Mouse (Mus musculus) CD4-positive helper T cell, adult 2 months (primary cell): ENCODE measurements around the gene Gdf2.

Source experiments
- DNase-seq: peaks from one replicate; pipeline ENCODE4 v3.0.0-alpha.2; 2012; ENCODE audit warnings: low read depth, missing footprints, low spot score

The Gdf2 gene

DNA sequence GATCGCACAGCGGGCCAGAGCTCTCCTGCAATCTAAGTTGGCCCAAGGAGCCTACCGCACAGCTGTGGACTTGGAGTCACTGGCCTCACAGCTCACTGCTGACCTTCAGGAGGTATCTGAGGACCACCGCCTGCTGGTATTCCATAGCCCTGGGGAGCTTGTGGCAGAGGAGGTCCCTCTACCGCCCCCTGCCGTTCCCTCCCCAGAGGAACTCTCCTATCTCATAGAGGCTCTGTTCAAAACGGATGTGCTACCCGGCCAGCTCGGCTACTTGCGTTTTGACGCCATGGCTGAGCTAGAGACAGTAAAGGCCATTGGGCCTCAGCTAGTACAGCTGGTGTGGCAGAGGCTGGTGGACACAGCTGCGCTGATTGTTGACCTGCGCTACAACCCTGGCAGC is 15.2 kb downstream of the Gdf2 start:
- DNase-seq, result no peak

DNA sequence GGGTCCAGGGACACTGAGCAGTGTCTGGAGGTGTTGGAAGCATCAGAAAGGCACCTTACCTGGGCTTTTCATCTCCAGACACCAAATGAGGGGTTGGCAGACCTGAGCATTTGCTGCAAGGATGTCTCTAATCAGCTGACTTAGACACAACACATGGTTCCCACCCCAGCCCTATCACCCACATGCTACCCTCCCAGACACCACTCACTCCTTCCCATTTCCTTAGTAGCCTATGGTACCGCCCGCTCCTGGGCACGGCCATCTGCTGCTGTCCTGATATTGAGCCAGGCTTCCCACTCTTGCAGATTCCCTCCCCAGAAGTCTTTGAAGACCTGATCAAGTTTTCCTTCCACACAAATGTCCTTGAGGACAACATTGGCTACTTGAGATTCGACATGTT is 17.3 kb downstream of the Gdf2 start:
- no peak for DNase-seq

DNA sequence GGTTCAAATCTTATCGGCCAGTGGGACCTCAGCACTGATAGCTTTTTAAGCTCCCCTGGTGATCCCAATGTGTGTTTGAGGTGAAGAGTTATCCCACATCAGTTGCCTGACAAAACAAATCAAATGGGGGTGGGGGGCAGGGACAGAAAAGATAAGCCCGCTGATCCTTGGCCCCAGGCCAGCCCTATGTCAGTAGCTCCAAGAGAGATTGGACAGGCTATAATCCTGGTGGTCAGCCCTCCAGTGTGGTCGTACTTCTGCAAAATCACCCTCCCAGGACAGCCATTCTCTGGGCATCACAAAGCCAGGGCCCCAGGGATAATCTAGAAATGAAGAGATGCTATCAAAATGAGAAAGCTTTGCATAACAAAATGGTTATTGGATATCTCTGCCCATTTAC is 18.0 kb downstream of the Gdf2 start:
- DNase-seq, result no peak

DNA sequence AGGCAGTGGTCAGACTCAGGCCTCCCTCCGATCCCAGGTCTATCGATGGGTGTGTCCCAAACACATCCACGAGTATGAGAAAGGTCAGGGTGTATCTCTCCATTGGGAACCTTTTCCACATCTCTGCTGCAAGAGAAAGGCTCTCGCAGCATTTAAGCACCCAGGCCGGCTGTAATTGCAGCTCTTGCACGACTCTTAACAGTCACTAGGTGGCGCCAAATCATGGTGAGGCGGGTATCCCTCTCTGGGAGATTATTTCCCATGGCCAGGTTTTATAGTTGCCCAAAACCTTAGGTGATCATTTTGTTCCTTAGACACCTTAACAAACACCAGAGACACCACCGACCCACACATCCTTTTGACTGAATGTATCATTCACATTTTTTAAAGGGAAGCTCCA is 18.5 kb downstream of the Gdf2 start:
- DNase-seq, result no peak

DNA sequence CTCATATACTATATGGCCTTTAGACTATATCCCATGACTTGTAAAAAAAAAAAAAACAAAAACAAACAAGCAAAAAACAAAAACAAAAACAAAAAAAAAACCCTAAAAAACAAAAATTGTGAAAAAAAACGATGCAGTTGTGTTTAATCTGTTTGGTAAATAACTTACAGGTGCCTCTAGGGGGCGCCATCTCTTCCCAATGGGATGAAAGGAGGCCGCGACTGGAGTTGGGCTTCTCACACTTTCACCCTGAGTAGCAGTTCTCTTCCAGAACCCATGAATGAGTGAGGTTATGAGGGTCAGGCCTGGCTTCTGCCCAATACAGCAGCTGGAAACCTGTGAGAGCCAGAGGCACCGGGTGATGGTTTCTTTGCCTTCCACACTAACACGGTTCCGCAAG is 24.8 kb downstream of the Gdf2 start:
- no peak for DNase-seq

DNA sequence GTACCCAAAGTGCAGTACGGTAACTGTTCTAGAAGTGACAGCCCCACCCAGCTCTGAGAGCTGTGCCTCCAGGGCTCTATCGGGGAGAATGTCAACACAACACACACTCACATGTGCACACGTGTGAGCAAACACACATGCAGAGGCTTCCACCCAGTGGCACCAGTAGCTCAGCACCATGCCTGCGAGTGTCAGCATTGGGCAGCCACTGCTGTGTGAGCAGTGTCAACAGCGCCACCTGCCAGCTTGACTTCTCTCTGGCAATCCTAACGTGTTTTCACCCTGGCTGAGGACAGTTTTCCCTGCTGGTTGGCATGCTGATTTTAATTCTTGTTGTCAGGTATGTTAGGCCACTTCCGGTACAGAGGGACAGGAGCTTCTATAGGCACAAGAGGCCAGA is 31.8 kb downstream of the Gdf2 start:
- DNase-seq, result no peak

DNA sequence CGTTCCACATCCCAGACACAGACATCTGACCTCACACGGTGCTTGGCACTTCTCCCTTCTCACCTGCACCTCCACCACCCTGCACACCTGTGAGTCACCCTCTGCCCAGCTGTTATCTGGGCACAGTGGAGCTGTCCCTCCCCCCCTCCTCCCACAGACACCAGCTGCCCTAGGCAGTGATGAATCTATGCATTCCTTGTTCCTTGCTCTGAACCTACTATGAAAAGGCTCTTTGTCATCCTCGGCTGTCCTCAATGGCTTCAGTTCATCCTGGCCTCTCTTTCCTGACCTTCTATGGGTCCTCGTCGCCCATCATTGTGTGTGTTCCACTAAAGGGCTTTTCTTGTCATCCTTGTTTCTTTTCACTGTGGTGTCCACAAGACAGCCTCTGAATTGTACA is 33.9 kb downstream of the Gdf2 start:
- DNase-seq, result no peak

DNA sequence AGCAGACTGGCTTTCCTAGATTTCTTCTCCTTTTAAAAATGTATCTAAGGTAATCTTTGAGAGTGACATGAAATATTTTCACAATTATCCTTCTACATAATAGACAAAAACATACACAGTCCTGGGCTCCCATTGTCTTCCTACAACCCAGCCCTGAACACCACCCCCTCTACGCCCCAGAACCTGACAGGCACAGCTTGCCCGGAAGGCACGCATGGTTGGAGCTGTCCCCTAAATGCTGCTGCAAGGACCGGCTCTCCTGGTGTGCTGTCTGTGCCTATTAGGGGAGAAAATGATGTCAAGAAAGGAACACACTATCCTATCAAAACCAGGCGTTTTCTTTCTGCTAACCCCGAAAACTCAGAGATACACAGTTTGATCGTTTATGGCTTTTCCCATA is 36.9 kb downstream of the Gdf2 start:
- DNase-seq, result no peak

DNA sequence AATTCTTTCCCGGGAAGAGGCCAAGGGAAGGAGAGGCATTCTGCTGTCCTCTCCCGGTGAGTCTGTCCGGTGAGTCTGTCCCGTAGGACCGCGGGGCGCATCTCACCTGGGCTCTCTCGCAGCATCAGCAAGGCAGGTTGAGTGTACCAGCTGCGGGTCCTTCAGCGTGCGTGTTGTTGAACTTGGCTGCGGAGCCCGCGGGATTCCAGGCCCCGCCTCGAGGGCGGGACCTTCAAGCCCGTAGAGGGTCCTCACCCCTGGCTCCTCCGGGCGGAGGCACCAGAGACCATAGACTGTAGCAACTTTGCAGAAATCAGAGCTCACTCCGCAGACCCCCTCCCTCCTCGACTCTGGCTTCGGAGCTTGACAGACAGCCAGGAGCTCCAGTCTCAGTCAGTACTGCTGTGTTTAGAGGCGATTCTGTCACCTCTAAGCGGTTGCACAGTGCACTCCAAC is 37.8 kb downstream of the Gdf2 start, which contains the start of gene Zfp488:
TSS of gene Zfp488 (minus strand) at position 161 of the 456 bp plus-strand sequence.
- no peak for DNase-seq

DNA sequence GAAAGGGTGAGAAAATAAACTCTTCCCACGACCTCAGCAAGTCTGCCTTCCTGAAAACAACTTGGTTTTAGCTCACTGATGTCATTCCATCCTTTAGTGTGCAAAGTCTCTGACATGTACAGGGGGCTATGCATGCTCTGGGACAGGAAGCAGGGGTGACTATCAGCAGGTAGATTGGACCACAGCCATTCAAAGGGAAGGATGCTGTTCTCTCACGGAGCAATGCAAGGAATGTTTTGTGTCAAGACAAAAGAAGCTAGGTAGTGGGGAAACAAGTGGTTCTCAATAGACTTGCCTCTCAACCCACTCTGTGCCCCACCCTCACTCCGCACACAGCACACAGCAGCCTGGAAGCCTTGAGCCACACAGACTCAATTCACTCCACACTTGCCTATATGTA is 48.4 kb downstream of the Gdf2 start:
- no peak for DNase-seq

DNA sequence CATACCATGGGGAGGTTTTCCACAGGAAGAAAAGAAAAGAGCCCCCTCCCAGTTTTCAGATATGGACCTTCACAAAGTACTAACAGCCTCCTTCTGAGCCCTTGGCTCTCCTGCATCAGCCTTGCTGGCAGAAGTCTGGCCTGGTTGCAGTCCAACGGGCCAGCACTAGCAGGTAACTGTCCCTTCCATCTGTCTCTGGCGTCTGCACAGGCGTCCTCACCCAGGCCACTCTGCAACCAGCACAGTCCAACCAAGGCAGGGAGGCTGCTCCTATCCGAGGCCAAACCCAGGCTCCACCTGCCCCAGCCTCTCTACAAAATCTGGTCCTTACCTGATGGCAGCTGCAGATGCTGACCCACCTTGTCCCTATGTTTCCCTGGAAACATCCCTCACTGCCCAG is 51.1 kb downstream of the Gdf2 start:
- DNase-seq, result no peak

DNA sequence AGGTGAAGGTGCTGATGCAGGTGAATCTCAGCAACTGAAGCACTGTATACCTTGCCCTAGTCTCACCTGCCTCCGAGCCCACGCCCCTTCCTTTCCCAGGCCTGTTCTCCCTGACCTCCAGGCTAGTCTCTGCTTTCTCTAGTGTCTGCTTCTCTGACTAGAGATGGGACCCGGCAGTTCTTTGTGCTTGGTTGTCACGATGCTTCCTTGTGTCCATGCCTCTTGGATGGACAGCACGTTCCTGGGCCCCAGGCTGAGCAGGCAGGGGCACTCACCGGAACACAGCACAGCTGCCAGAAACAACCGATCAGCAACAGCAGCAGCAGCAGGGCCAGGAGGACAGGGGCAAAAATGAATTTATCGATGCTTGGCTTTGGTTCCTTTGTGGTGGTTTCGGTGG is 52.2 kb downstream of the Gdf2 start:
- DNase-seq, result no peak

DNA sequence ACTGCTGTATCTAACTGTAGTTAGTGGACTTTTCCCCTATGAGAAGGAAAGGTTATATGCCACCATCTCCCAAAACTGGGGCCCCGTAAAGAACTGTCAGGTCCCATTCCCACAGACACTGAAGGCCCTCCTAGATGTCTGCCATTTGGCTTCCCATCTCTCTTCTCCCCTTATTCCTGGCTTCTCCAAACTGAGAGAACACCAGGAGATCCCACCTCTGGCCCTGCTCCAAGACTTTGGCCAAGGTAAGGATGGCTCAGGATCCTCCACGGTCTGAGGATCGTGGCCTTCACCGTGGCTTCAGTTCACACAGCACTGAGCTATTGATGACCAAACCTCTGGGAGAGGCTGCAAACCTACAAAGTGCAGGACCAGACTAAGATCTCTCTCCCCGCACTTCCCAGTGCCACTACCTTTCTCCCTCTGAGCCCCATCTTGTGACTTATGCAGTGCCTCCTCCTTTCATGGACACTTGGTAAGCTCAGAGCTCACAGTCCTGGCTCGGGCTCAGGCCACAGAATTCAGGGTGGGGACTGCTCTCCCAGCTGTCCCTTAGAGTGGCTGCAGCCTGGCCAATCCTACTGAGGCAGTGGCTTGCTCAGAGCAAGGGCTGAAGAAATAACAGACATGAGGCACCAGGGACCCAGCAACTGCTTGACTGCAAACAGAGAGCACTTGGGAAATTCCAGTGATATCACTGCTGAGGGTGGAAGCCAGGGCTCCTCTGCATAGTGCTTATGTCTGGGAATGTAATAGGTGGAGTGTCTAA is 52.9 kb downstream of the Gdf2 start:
- DNase-seq, result no peak
